Mouse (Mus musculus): ENCODE data around the gene Herc3. TPM values are rescaled to one million over a fixed set of nuclear protein-coding genes. Genes with fewer than 3 reads are reported as not detected.

Gene Herc3
- total RNA-seq, 4 experiments from 2014 or later = 136 to 227 (median 220) TPM

GRCm38 (mm10) chr6:58965071-58965831 is 134.0 kb downstream of the Herc3 start:
- DNase-seq (ENCODE audit: low spot score in 2 of 2) = no peak

GRCm38 (mm10) chr6:58968272-58968671 is 137.0 kb downstream of the Herc3 start:
- DNase-seq (ENCODE audit: low spot score in 2 of 2) = no peak

Other genes starting within 250 kb of the Herc3 start
- 10 to 100 TPM; 22.0 to 29.6 (median 23.7) TPM for gene Abcg2, start 246.9 kb upstream of the Herc3 start, total RNA-seq (2022)
- 100 to 1,000 TPM; 267 to 306 (median 287) TPM for gene Nap1l5, start 75.6 kb downstream of the Herc3 start, total RNA-seq (2022)
- 10 to 100 TPM; 18.9 to 20.1 (median 19.5) TPM for gene Fam13a, start 193.1 kb downstream of the Herc3 start, total RNA-seq (2022)